Mouse (Mus musculus): ENCODE data around the gene Srd5a1.
"Not testable (repeated sequence)": the region's sequence is repeated elsewhere in the genome, so short reads cannot be mapped to it uniquely, and the experiment has no call there.

Srd5a1 gene

DNA sequence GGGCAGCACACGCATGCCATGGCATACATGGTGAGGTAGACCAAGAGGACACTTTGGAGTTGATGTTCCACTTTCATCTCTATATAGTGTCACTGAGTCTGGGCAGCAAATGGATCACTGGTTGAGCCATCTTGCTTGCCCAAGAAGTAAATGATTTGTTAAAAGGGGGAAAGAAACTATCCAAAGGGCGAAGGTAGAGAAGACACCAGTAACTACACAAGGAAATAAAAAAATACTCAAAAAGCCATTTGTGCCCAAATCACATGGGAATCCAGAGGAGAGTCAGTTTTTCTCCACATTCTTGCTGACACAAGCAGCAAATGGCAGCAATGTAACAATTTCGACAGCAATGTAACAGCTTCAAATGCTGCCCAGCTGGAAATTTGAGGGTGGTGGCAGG is 38.6 kb downstream of the Srd5a1 start:
- no peak for DNase-seq (ENCODE audit: low spot score)

DNA sequence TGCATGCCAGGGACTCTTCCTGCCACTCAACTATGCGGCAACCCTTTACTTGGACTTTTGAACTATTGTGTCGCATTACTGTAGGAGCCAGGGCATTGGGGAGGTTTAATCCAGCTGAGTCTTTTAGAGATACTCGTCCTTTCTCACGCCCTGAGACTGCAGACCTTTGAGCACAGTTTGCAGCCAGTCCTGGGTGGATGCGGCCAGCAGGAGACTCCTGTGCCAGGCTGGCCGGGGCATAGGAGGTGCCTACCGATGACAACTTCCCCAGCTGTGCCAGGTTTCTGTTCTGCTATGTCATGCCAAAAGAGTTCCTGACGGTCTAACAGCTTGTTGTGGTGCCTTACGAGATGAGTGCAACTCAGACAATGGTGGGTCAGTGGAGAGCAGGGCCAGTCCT is 42.0 kb downstream of the Srd5a1 start:
- DNase-seq (ENCODE audit: low spot score), result no peak

DNA sequence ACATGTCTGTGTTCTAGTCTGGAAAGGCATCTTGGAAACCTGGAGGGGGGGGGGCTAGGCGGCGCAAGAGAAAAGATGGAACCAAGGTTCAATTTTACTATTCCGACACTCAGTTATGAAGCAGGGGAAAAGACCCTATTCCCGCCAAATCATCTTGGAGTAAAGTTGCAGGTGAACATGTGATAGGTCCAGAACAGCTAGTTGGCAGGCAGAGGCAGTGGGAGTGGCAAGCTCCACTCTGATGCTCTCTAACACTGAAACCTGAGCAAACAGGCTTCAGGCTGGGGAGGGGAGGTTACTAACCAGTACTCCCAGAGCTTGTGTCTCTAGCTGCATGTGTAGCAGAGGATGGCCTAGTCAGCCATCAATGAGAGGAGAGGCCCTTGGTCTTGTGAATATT is 45.8 kb downstream of the Srd5a1 start:
- not testable (repeated sequence) for DNase-seq (ENCODE audit: low spot score)

DNA sequence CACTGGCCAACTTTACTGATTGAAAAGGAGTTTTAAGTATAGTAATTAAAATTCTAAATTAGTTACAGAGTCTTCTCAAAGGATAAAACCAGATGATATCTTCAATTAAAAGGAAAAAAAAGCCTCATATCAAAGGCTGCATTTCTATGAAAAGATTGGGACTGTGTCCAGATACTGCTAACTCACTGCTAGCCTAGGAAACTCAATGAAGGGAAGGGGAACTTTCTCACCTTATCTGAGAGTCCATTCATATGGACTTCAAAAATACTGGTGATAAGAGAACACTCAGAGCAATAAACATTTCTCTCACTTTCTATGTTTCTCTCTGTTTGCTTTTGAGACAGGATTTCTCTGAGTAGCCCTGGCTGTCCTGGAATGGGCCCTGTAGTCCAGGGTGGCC is 46.7 kb downstream of the Srd5a1 start:
- no peak for DNase-seq (ENCODE audit: low spot score)

DNA sequence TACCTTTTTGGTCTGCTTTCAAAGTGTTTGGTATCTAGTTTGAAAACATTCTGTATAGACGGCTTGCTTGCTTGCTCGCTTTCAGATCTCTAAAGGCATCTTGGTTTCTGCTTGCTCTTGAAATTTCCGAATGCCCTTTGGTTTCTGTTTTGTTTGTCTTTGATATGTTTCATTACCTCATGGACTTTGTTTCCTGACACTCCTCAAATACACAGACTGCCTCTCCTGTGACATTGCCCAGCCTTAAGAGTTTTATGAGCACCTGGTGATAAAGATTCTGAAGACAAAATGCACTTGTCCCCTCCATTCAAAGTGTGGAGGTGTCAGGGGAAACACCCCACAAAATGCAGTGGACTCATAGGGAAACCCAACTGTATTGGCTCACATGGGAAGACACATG is 47.3 kb downstream of the Srd5a1 start:
- no peak for DNase-seq (ENCODE audit: low spot score)

DNA sequence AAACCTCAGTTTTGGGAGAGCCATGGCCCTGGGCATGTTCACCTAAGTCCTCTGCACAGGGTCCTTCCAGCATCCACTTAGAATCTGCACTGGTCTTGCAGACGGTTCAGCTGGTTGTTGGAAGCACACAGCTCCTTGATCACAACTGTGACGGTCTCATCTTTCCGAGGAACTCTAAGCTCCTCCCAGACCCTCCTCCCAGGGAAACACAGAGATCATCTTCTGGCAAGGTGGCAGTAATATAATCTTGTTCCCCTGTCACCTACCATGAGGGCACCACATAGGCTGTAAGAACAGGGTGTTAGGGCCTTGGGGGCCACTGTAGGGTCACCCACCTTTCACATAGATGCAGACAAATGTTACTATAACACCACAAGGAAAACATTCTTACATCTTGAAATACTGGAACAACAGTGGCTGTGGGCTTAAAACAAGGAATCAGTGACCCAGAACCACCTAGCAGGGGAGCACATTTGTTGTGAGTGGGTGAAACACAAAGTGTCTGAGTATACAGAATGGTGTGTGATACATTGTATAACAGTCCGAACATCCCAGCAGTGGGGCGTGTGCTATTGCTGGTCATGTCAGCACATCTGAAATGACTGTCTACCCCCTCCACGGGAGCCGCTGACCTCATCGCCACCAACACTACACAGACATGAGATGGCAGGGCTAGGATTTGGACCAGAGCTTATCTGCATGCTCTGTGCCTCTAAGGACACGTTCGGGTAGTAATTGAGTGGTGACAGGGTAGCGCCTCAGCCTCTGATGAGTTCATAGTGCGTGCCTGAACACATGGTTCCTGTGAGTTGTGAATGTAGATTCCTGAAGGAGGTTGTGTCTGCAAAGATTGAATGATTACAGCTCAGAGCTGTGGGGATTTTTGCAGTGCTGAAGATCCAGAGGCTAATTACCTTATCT is 48.3 kb downstream of the Srd5a1 start:
- no peak for DNase-seq (ENCODE audit: low spot score)

DNA sequence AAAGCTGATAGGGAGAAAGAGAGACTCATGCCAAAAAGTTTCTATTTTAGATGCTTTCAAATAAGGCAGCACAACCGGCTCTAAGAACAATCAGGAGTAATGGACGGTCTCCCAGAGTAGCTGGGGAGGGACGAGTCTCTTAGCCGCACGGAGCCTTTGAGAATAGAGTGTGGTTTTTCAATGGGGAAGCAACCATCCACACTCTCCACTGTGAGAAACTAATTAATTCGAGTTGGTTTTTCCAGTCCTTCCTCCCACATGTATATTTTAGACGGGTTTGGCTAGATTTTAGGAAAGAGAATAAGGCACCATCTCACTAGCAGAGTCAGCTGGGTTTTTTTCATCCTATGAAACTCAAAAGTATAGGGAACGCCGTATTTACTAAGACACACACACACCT is 49.2 kb downstream of the Srd5a1 start:
- DNase-seq (ENCODE audit: low spot score), result no peak

DNA sequence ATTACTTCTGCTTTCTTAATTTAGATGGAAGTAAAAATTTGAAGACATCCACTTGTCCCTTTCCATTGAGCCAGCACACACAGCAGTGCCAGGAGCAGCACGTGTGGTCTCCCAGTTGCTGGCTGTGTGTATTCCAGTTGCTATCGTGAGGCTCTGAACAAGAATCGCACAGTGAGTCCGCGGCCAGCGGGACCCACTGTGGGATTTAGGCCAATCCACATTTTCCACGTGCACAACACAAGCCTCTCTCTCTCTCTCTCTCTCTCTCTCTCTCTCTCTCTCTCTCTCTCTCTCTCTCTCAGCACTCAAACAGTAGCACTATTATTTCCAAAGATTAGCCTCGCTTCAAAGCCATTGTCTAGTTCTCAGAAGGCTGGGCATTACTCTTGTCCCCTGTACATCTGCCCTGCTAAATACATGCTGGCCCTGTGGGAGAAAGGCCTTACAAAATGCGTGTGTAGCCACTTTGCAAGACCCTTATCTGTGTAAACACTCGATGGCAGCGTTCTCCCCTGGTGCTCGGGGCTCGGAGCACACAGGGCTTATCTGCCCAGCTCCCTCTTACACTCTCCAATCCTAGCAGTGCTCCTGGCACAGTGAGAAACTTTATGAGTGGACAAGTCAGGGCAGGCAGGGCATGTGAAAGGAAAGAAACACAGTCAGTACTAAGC is 51.8 kb downstream of the Srd5a1 start:
- DNase-seq (ENCODE audit: low spot score), result no peak

DNA sequence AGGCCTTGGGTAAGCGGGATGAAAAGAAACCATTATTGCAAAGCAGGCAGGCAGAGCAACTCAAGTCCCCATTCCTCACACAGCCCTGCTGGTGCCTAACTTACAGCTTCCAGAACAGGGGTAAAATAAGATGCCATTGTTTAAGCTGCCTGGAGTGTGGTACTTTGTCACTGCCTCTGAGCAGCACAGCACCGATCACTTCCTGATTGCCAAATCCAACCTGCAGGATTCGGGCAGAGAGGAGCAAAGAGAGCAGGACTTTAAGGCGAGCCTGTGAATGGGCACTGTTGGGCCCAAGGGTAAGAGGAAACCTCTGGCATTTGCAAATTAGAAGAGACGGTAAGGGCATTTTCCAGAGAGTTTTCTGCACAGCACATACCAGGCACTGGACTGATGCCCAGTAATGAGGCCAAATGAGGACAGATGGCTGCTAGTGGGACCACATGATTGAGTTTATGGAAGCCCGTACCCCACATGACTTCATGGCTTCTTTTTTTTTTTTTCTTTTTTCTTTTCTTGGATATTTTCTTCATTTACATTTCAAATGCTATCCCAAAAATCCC is 53.1 kb downstream of the Srd5a1 start:
- no peak for DNase-seq (ENCODE audit: low spot score)

DNA sequence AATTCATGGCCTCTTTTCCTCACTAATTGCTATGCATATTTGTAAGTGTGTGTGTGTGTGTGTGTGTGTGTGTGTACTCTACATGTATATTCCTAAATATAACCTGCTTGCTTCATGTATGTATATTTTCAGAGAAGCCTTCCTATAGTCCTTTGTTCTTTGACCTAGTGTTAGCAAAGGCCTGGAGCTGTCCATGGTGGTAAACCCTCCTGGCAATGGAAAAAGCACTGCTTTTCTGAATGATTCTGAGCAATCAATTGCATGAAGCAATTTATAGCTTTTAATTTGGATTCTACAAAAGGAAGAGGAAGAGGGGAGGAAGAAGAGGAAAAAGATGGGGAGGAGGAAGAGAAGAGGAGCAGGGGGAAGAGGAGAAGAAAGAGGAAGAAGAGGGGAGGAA is 54.5 kb downstream of the Srd5a1 start:
- DNase-seq (ENCODE audit: low spot score), result no peak

DNA sequence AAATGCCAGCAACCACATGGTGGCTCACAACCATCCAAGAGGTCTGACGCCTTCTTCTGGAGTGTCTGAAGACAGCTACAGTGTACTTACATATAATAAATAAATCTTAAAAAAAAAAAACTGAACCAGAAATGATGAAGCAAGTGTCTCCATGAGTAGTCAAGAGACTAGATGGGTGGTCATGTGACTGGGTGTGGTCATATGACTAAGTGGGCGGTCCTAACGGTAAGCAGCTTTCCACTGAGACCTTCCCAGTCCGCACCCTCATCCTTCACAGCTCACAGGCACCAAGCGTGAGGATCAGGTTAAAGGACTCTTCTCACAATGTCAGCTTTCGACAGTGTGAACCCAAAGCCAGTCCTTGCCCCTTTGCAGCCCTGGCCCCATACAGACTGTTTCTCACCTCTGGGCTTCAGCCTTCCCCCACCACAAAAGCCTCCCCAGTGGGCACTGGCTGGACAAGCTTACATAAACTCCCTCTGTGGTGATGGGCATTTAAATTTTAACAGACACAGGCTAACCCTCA is 55.2 kb downstream of the Srd5a1 start:
- no peak for DNase-seq (ENCODE audit: low spot score)

DNA sequence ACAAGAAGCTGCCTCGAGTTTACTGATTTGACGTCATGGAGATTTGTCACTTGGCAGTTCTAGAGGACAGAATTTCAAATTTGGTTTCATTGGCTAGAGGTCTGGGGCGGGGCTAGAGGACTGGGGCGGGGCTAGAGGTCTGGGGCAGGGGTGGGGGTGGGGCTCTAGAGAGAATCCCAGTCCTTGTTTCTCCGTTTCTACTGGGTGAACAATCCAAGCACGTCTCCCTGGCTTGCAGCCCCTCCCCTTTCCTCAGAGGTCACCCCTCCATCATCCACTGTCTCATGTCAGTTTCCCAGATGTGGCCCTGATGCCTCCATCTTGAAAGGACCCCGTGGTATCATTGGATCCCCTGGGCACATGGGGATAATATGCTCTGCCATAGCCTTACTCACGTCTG is 56.2 kb downstream of the Srd5a1 start:
- peak; percentile 30 for DNase-seq (ENCODE audit: low spot score)

DNA sequence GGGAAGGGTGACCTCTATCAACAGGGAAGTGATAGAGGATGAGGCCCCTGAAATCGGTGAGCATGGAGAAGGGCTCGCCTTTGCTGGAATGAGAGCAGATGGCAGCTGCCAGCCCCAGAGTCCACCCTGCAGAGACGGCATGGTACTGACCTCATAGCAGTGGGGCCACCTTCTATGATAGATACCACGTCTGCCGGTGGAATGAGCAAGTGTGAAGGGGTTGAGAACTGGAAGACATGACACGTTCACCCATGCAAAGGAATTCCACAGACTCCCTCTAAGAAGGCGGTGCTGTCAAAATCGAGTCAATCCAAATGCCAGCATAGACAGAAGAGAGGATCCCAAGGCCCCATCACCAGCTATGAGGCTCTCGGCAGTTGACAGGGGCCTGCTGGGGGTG is 57.0 kb downstream of the Srd5a1 start:
- DNase-seq (ENCODE audit: low spot score), result peak; percentile 30

DNA sequence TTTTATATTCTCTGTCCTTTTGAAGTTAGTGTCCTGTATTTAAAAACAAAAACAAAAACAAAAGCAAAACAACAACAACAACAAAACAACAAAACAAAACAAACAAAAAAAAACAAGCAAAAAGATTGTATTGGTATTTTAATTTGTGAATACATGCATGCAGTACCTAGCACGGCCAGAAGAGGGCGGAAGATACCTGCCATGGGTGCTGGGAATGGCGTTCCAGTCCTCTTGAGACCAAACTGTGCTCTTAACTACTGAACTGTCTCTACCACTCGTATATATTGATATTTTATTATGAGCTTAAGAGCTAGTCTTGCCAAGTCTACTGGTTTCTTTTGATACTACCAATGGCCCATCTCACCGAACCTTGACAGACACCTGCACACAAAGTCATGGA is 58.2 kb downstream of the Srd5a1 start:
- DNase-seq (ENCODE audit: low spot score), result peak; percentile 73

DNA sequence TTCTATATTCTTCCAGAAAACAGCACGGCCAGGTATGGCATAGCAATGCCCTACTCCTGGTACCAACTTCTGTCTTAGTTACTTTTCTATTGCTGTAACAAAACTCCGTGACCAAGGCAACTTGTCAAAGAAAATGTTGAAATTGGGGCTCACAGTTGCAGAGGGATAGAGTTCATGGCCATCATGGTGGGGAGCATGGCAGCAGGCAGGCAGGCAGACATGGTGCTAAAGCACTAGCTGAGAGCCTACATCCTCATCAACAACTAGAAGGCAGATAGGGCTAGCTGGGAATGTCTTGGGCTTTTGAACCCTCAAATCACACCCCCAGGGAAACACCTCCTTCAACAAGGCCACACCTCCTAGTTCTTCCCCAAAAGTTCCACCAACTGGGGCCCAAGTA is 60.4 kb downstream of the Srd5a1 start:
- peak; percentile 13 for DNase-seq (ENCODE audit: low spot score)

DNA sequence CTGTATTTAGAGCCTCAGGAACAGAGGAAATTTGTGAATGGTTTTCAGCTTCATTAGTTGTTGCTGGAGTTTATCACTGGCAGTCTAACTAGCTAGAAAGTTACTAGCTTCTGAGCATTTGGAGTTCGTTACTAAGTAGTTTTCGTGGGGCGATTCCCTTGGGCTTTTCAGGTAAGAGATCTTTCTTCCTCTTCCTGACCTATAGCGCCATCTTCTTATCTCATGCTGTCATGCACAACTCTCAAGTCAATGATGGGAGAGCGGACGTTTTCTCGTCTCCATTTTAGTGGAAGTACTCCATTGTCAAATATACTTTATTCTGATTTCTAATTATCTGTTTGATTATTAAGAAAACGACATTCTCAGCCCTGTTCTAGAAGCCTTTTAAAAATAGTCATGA is 61.3 kb downstream of the Srd5a1 start:
- DNase-seq (ENCODE audit: low spot score), result peak; percentile 21

DNA sequence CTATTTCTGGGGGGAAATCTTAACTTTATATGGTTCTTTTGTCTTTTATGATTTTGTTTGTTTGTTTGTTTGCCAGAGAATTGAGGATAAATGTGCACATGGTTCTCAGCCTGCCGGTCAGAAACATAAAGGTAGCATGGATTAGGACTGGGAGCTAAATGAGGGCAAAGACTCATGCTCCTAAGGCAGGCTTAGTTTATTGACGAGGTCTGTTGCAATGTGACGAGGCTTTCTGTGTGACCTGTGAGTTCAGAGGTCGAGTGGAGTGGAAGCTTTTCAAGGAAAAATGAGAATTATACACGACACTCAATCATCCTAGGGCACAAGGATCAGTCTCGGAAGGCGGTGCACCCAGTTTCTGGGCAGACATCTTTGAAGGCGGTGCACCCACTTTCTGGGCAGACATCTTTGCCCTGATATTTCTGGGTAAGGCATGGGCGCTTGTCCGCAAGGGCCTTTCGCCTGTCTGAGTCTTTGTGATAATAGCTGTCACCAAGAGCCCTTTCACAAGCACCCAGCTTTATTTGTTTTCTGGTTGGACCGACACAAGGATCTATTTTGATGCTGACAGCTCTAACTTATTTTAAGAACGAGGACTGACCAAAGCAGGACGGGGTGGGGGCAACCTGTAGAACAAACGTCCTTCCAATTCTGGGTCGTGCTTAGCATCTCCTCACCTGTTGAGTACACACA is 63.6 kb downstream of the Srd5a1 start:
- DNase-seq (ENCODE audit: low spot score), result peak; percentile 28

DNA sequence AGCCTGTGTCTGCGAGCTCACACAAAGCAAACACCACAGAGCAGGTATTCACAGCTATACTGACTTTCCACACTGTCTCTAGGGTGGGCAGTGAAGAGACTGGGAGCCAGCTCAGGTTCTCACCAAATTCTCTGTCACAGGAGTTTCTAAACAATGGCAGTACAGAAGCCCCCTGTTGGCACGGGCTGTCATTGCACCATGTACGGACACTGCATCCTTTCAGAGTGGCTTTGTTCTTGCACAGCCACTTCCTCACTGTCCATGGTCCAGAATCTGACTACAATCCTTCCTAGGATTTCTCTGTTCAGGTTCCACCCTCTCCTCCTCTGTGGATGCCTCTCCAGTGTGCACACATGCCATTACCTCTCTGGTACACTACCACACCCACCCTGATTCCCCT is 66.2 kb downstream of the Srd5a1 start:
- DNase-seq (ENCODE audit: low spot score), result peak; percentile 67

DNA sequence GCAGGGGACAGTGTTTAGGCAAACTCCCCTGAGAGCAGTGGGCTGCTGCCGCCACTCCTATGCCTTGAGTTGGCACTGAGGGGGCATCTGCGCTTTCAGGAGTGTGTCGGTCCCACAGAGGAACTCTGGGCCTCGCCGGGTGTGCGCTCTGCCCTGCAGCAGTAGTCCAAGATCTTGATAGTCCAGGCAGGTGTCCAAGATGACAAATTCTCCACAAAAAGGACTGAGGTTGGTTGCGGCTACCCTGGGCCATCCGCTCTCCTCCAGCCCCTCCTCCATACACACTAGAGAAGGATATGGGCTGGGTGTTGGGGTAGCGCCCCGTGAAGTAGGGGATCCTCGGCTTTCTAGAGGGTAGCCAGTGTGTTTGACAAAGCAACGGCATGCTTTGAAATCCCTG is 67.6 kb downstream of the Srd5a1 start:
- no peak for DNase-seq (ENCODE audit: low spot score)

DNA sequence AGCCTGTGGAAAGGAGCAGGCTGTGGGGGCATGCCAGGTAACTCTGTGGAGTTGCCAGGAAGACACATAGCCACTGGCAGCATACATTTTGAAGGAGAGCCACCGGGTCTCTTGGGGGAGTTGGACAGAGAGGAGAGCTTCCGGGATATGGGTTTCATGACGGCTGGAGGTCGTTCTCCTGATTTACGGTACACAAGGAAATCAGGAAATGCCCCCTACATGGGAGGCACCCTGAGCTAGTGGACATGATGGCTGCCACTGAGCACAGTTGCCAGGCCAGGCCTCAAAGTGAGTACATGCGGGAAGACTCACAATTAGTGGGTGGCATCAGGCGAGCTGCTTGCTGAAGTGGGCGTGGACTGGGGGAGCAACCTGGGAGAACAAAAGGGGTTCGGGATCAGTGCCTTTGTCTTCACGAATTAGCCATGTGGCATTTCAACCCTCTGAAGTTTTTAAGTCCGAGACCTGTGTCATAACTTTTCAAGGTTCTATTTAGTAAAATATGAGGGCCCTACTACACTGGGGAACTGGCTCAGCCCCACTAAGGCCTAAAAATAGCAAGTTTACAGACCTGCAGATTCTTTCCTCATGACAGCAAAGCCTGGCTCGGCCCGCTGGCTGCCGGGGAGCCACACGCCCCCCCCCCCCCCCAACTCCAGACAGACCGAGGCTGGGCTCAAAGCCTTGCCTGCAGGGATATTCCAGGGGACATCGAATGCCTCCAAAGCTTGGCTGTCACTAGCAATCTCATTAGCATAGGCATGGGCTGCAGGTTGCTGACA is 68.5 kb downstream of the Srd5a1 start:
- DNase-seq (ENCODE audit: low spot score), result no peak

DNA sequence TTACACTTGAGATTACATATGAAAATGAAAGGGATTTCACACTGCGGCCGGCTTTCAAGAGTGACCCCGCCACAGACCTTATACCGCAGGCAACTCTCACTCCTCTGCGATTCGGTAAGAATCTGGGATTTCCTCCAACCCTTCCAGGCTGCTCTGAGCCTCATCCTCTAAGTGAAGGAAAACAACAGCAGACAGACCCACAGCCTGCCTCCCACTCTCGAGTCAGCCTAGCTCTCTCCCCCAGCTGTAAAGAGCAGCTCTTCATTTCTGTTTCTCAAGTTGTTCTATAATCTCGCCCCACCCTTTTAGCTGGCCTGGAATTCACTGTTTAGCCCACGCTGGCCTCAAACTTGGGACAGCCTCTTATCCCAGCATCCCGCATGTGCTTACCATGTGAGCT is 69.5 kb downstream of the Srd5a1 start:
- DNase-seq (ENCODE audit: low spot score), result no peak

DNA sequence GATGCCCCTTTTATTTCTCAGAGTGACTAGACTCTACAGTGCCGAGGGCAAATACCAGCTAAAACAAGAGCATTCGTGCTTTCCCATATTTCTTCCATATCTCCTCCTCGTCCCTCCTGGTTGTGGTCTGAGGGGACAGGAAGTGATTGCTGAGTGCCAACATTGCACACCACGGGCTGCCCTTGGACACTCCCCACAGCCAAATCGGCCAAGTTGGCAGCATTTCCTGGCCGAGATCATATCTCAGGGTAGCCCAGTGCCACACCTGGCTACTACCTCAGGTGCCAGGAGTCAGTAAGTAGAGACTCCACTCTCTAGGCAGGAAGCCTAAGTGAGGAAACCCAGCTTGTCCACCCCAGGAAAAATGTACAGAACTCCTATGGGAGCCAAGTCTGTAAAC is 70.0 kb downstream of the Srd5a1 start:
- no peak for DNase-seq (ENCODE audit: low spot score)
